Mouse (Mus musculus): ENCODE results near the gene Trim9. TPM values are rescaled to one million over a fixed set of nuclear protein-coding genes. Genes with fewer than 3 reads are reported as not detected.

Trim9 gene
- under 1 TPM; 0.13 to 0.15 TPM for total RNA-seq (2023)

GRCm38 (mm10) chr12:70347202-70347841 is at the start of gene Trim9:
Gene Trim9, minus strand, starts transcription at chr12:70347614.

GRCm38 (mm10) chr12:70231294-70231693 is 116.1 kb downstream of the Trim9 start, which contains the start of gene Pygl:
Gene Pygl, minus strand, starts transcription at chr12:70231488.

Other genes starting within 250 kb of the Trim9 start
- 100 to 1,000 TPM; 274 to 287 TPM for gene Nin, start 233.9 kb downstream of the Trim9 start, total RNA-seq (2023)
- gene Abhd12b, start 193.5 kb downstream of the Trim9 start, total RNA-seq (2023): not detected
- 100 to 1,000 TPM; 654 to 729 TPM for gene Pygl, start 116.1 kb downstream of the Trim9 start, total RNA-seq (2023)
- 10 to 100 TPM; 31.9 to 33.7 TPM for gene Tmx1, start 105.5 kb upstream of the Trim9 start, total RNA-seq (2023)

Measured in neutrophil, adult 83 days (primary cell).